Mouse (Mus musculus) intestine, embryonic 15.5 days (tissue): ENCODE results near the gene Pkp4. TPM values are rescaled to one million over a fixed set of nuclear protein-coding genes. Genes with fewer than 3 reads are reported as not detected.

ENCODE experiments used
- ATAC-seq: fragments of 200-750 bp; cut with Nextera tagmentation; 2 replicates; pipeline ENCODE4 v1.8.0; 2017; ENCODE audit warnings: moderate TSS enrichment, moderate library complexity
- H3K27ac ChIP-seq: fragments of 300-500 bp; sonication (generic); 2 replicates; pipeline ENCODE4 v1.5.1; 2015; ENCODE audit warnings: mild to moderate bottlenecking, inconsistent platforms
- H3K27me3 ChIP-seq: fragments of 300-500 bp; sonication (generic); replicated peaks from 2 replicates; pipeline ENCODE4 v1.6.1; 2015; ENCODE audit warnings: inconsistent platforms
- H3K36me3 ChIP-seq: fragments of 300-500 bp; sonication (generic); 2 replicates; pipeline ENCODE4 v1.6.1; 2015; ENCODE audit warnings: inconsistent platforms
- H3K4me1 ChIP-seq: fragments of 300-500 bp; sonication (generic); replicated peaks from 2 replicates; pipeline ENCODE4 v1.6.1; 2015; ENCODE audit warnings: inconsistent platforms
- H3K4me2 ChIP-seq: fragments of 300-500 bp; sonication (generic); replicated peaks from 2 replicates; pipeline ENCODE4 v1.6.1; 2015; ENCODE audit warnings: mild to moderate bottlenecking, inconsistent platforms
- H3K4me3 ChIP-seq: fragments of 300-500 bp; sonication (generic); replicated peaks from 2 replicates; pipeline ENCODE4 v1.5.1; 2015; ENCODE audit warnings: inconsistent platforms
- H3K9ac ChIP-seq: fragments of 300-500 bp; sonication (generic); 2 replicates; pipeline ENCODE4 v1.6.1; 2015; ENCODE audit warnings: inconsistent platforms
- H3K9me3 ChIP-seq: fragments of 300-500 bp; sonication (generic); 2 replicates; pipeline ENCODE4 v1.6.1; 2016; ENCODE audit warnings: inconsistent platforms
- WGBS: fragments of 180-500 bp; shearing (Covaris S2); methylation state at CpG from one replicate; pipeline ENCODE4 v1.1.7; 2015; 5-methylcytosine and 5-hydroxymethylcytosine counted together
- polyA plus RNA-seq: library from polyadenylated mRNA; unstranded; fragments of >200 nt; fragmentation: Nextera tagmentation; extraction: Ambion mirVana; gene quantifications from 2 replicates; pipeline ENCODE4 v1.2.1, GENCODE M21; 2015

The Pkp4 gene
- polyA plus RNA-seq, 1 experiment from 2014 or later = 17.4 TPM

- ATAC-seq = no peak
- Histone ChIP-seq H3K36me3 (no peaks in the 10 kb centered on the region), H3K4me1 (no peaks in the 10 kb centered on the region), H3K27ac (no peak overlapping the region), H3K9ac (no peak overlapping the region), H3K4me3 (no peak overlapping the region), H3K9me3 (no peaks in the 10 kb centered on the region), H3K4me2 (no peak overlapping the region), H3K27me3 (no peaks in the 10 kb centered on the region)
- WGBS = 96% methylated on average over 6 of the region's 6 CpGs
These were observed 26.3 kb downstream of the Pkp4 start for GRCm38 (mm10) chr2:59186966-59187365.

- H3K9ac ChIP-seq = no peak overlapping the region
- no peak for ATAC-seq
- H3K9me3 ChIP-seq = no peaks in the 10 kb centered on the region
- no peak overlapping the region for H3K4me3 ChIP-seq
- 92% methylated on average over 8 of the region's 8 CpGs for WGBS
- H3K27ac ChIP-seq = no peak overlapping the region
- no peaks in the 10 kb centered on the region for H3K27me3 ChIP-seq
- no peak overlapping the region for H3K4me2 ChIP-seq
- 0 out of 2 replicates have a peak, but pooled peaks cover 2% of the 10 kb centered on the region for H3K4me1 ChIP-seq
- H3K36me3 ChIP-seq = no peaks in the 10 kb centered on the region
These were observed 27.7 kb downstream of the Pkp4 start for GRCm38 (mm10) chr2:59188306-59188705.

- 84% methylated on average over 5 of the region's 5 CpGs for WGBS
- Histone ChIP-seq H3K9ac (no peak overlapping the region), H3K27ac (no peak overlapping the region), H3K27me3 (no peaks in the 10 kb centered on the region), H3K4me1 (0 out of 2 replicates have a peak, but pooled peaks cover 4% of the 10 kb centered on the region), H3K4me2 (no peak overlapping the region), H3K4me3 (no peak overlapping the region), H3K36me3 (no peaks in the 10 kb centered on the region), H3K9me3 (no peaks in the 10 kb centered on the region)
- no peak for ATAC-seq
These were observed 29.1 kb downstream of the Pkp4 start for GRCm38 (mm10) chr2:59189661-59190185.

GRCm38 (mm10) chr2:59190186-59190585, 29.5 kb downstream of the Pkp4 start:
- no peaks in the 10 kb centered on the region for H3K27me3 ChIP-seq
- 0 out of 2 replicates have a peak, but pooled peaks cover 4% of the 10 kb centered on the region for H3K4me1 ChIP-seq
- no peak overlapping the region for H3K27ac ChIP-seq
- ATAC-seq = no peak
- H3K4me3 ChIP-seq = no peak overlapping the region
- H3K4me2 ChIP-seq = no peak overlapping the region
- WGBS = 89% methylated on average over 10 of the region's 10 CpGs
- no peak overlapping the region for H3K9ac ChIP-seq
- H3K9me3 ChIP-seq = no peaks in the 10 kb centered on the region
- no peaks in the 10 kb centered on the region for H3K36me3 ChIP-seq

GRCm38 (mm10) chr2:59191466-59191865, 30.8 kb downstream of the Pkp4 start:
- WGBS = 62% methylated on average over 8 of the region's 8 CpGs
- ATAC-seq = no peak

GRCm38 (mm10) chr2:59193117-59193516, 32.5 kb downstream of the Pkp4 start:
- H3K4me3 ChIP-seq = no peak overlapping the region
- ATAC-seq = no peak

More at GRCm38 (mm10) chr2:59191466-59191865, 30.8 kb downstream of the Pkp4 start:
- Histone ChIP-seq H3K9me3 (no peaks in the 10 kb centered on the region), H3K27ac (no peak overlapping the region), H3K4me1 (0 out of 2 replicates have a peak, but pooled peaks cover 4% of the 10 kb centered on the region), H3K4me3 (no peak overlapping the region), H3K9ac (no peak overlapping the region), H3K36me3 (no peaks in the 10 kb centered on the region), H3K4me2 (no peak overlapping the region), H3K27me3 (no peaks in the 10 kb centered on the region)

DNA sequence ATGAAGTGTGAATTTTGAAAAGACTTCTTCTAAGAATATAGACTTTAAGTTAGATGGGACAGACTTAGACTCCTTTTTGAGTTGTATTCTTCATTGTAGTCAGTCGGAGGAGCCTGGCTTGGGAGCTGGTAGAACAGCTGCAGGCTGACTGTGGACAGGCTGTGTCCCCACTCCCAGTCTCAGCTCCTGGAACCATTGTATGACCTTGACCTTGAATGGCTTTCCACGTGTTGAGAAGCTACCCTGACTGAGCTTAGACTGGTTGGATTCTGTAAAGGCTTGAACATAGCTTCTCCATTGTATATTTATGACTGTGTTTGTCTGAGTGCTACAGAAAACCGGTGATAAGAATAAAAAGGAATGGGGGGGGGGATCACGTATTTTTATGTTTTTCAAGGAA, 36.5 kb downstream of the Pkp4 start:
- Histone ChIP-seq H3K27ac (no peak overlapping the region), H3K27me3 (no peaks in the 10 kb centered on the region), H3K9me3 (no peaks in the 10 kb centered on the region), H3K4me3 (no peak overlapping the region), H3K4me2 (no peak overlapping the region), H3K9ac (no peak overlapping the region), H3K36me3 (no peaks in the 10 kb centered on the region), H3K4me1 (0 out of 2 replicates have a peak, but pooled peaks cover 4% of the 10 kb centered on the region)
- 85% methylated on average over 4 of the region's 4 CpGs for WGBS
- no peak for ATAC-seq

More at GRCm38 (mm10) chr2:59193117-59193516, 32.5 kb downstream of the Pkp4 start:
- H3K36me3 ChIP-seq = no peaks in the 10 kb centered on the region
- H3K9me3 ChIP-seq = no peaks in the 10 kb centered on the region
- 57% methylated on average over 5 of the region's 5 CpGs for WGBS
- H3K9ac ChIP-seq = no peak overlapping the region
- 0 out of 2 replicates have a peak, but pooled peaks cover 4% of the 10 kb centered on the region for H3K4me1 ChIP-seq
- H3K27ac ChIP-seq = no peak overlapping the region
- no peaks in the 10 kb centered on the region for H3K27me3 ChIP-seq
- no peak overlapping the region for H3K4me2 ChIP-seq

DNA sequence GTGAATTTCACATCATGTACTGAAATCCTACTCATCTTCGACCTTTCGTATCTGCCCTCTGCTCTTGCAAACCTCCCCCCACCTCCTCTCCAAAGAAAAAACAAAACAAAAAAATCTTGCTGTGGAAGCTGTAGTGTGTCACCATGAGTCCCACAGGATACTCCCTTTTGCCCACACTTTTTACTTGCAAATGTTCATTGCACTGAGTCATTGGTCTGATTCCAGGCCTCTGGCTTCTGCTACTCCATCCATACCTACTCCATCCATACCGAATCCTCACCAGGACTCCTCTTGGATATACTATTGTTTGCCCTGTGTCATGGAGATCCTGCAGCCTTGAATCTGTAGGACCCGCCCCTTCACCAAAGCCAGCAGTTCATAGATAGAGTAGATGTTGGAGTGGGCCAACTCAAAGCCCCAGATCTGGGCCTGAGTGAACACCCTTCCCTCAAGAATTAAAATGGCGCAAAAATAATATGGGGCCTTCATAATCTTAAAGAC, 38.9 kb downstream of the Pkp4 start:
- Histone ChIP-seq H3K27ac (no peak overlapping the region), H3K27me3 (no peaks in the 10 kb centered on the region), H3K9ac (no peak overlapping the region), H3K4me3 (no peak overlapping the region), H3K36me3 (no peaks in the 10 kb centered on the region), H3K4me2 (no peak overlapping the region), H3K4me1 (no peaks in the 10 kb centered on the region), H3K9me3 (no peaks in the 10 kb centered on the region)
- WGBS = 96% methylated on average over 5 of the region's 5 CpGs
- no peak for ATAC-seq

DNA sequence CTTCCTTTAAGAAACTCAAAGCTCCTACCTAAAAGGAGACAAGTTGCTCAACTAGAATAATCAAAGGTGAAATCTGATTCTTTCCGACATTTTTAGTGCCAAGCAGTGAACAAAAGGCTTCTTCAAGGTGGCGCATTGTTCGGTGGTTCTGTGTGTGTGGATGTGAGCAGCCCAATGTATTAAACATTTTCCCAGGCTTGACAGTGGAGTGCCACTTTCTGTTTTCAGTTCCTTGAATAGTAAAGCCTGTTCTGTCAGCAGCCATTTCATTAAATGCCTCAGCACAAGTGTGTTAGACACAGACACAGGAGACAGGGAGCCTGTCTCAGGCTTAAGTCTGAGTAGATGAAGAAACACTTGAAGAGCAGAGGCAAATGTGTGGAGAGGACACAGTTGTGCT, 39.9 kb downstream of the Pkp4 start:
- H3K4me1 ChIP-seq = no peaks in the 10 kb centered on the region
- no peaks in the 10 kb centered on the region for H3K27me3 ChIP-seq
- no peak overlapping the region for H3K4me2 ChIP-seq
- WGBS = 88% methylated on average over 3 of the region's 3 CpGs
- no peak overlapping the region for H3K4me3 ChIP-seq
- H3K9me3 ChIP-seq = no peaks in the 10 kb centered on the region
- no peak overlapping the region for H3K9ac ChIP-seq
- H3K36me3 ChIP-seq = no peaks in the 10 kb centered on the region
- ATAC-seq = no peak
- no peak overlapping the region for H3K27ac ChIP-seq

- no peak for ATAC-seq
- H3K9ac ChIP-seq = no peak overlapping the region
- no peak overlapping the region for H3K27ac ChIP-seq
- 71% methylated on average over 5 of the region's 5 CpGs for WGBS
- H3K27me3 ChIP-seq = no peaks in the 10 kb centered on the region
- no peak overlapping the region for H3K4me2 ChIP-seq
- H3K4me3 ChIP-seq = no peak overlapping the region
- H3K4me1 ChIP-seq = 0 out of 2 replicates have a peak, but pooled peaks cover 2% of the 10 kb centered on the region
- H3K9me3 ChIP-seq = no peaks in the 10 kb centered on the region
- no peaks in the 10 kb centered on the region for H3K36me3 ChIP-seq
These were observed 42.3 kb downstream of the Pkp4 start for GRCm38 (mm10) chr2:59202930-59203329.

- Histone ChIP-seq H3K4me1 (0 out of 2 replicates have a peak, but pooled peaks cover 8% of the 10 kb centered on the region), H3K27ac (no peak overlapping the region), H3K4me3 (no peak overlapping the region), H3K9ac (no peak overlapping the region), H3K36me3 (no peaks in the 10 kb centered on the region), H3K9me3 (no peaks in the 10 kb centered on the region), H3K27me3 (no peaks in the 10 kb centered on the region), H3K4me2 (no peak overlapping the region)
- no peak for ATAC-seq
- 55% methylated on average over 3 of the region's 3 CpGs for WGBS
These were observed 43.2 kb downstream of the Pkp4 start for GRCm38 (mm10) chr2:59203627-59204425.

- no peak overlapping the region for H3K9ac ChIP-seq
- H3K9me3 ChIP-seq = no peaks in the 10 kb centered on the region
- H3K4me1 ChIP-seq = 0 out of 2 replicates have a peak, but pooled peaks cover 8% of the 10 kb centered on the region
- no peak for ATAC-seq
- H3K36me3 ChIP-seq = no peaks in the 10 kb centered on the region
- no peaks in the 10 kb centered on the region for H3K27me3 ChIP-seq
- H3K27ac ChIP-seq = no peak overlapping the region
- H3K4me2 ChIP-seq = no peak overlapping the region
- 94% methylated on average over 9 of the region's 9 CpGs for WGBS
- no peak overlapping the region for H3K4me3 ChIP-seq
These were observed 44.4 kb downstream of the Pkp4 start for GRCm38 (mm10) chr2:59205092-59205491.
